Mouse (Mus musculus) erythroblast, embryonic 14.5 days (primary cell): ENCODE data around the gene BC034090. TPM values are rescaled to one million over a fixed set of nuclear protein-coding genes. Genes with fewer than 3 reads are reported as not detected.
"Not testable (repeated sequence)": the region's sequence is repeated elsewhere in the genome, so short reads cannot be mapped to it uniquely, and the experiment has no call there.

Source experiments
- H3K27me3 ChIP-seq: 2 replicates; pipeline ENCODE4 v1.6.1; 2012; ENCODE audit warnings: inconsistent platforms; ENCODE audit not compliant: control insufficient read depth
- H3K36me3 ChIP-seq: 2 replicates; pipeline ENCODE4 v1.6.1; 2012; ENCODE audit warnings: mild to moderate bottlenecking, inconsistent platforms; ENCODE audit not compliant: control insufficient read depth
- H3K4me1 ChIP-seq: 2 replicates; pipeline ENCODE4 v1.6.1; 2012; ENCODE audit warnings: inconsistent platforms; ENCODE audit not compliant: control insufficient read depth
- H3K4me3 ChIP-seq: replicated peaks from 2 replicates; pipeline ENCODE3; 2012; ENCODE audit warnings: moderate library complexity, mild to moderate bottlenecking, inconsistent platforms
- H3K9me3 ChIP-seq: 2 replicates; pipeline ENCODE4 v1.6.1; 2012; ENCODE audit warnings: low read length, inconsistent platforms, mixed read lengths; ENCODE audit not compliant: control insufficient read depth
- GATA1 ChIP-seq: IDR thresholded peaks from 2 replicates; pipeline ENCODE4 v1.6.1; 2012; ENCODE audit warnings: low read length, inconsistent platforms, mixed read lengths
- TAL1 ChIP-seq: IDR thresholded peaks from 3 replicates; pipeline ENCODE4 v1.6.1; 2012; ENCODE audit warnings: low read length, inconsistent platforms, mixed read lengths
- polyA plus RNA-seq: library from polyadenylated mRNA; stranded (reverse); fragments of >175 nt; gene quantifications from 2 replicates; pipeline ENCODE4 v1.2.3, GENCODE M21; 2012

BC034090 gene
- polyA plus RNA-seq, 1 experiment: not detected

- Histone ChIP-seq H3K36me3 (peaks cover 25% of the 10 kb centered on the region), H3K4me3 (no peak overlapping the region), H3K9me3 (no peaks in the 10 kb centered on the region), H3K4me1 (peaks cover 5% of the 10 kb centered on the region; the same call in 1 of the 2 replicates), H3K27me3 (no peaks in the 10 kb centered on the region)
- TF ChIP-seq TAL1: no peak
- no peak for TF ChIP-seq GATA1
Observed at GRCm38 (mm10) chr1:155191671-155192070, 52.6 kb downstream of the BC034090 start.

GRCm38 (mm10) chr1:155191219-155191618 lies 53.0 kb downstream of the BC034090 start:
- peaks cover 25% of the 10 kb centered on the region for H3K36me3 ChIP-seq

GRCm38 (mm10) chr1:155188656-155189055 lies 55.6 kb downstream of the BC034090 start:
- no peak for TF ChIP-seq GATA1
- TF ChIP-seq TAL1: no peak
- H3K9me3 ChIP-seq: no peaks in the 10 kb centered on the region

More at GRCm38 (mm10) chr1:155191219-155191618, 53.0 kb downstream of the BC034090 start:
- TF ChIP-seq TAL1 (no peak), GATA1 (no peak)
- Histone ChIP-seq H3K4me3 (no peak overlapping the region), H3K27me3 (no peaks in the 10 kb centered on the region), H3K9me3 (no peaks in the 10 kb centered on the region), H3K4me1 (peaks cover 5% of the 10 kb centered on the region; the same call in 1 of the 2 replicates)

GRCm38 (mm10) chr1:155184191-155184590 lies 60.1 kb downstream of the BC034090 start:
- Histone ChIP-seq H3K4me3 (no peak overlapping the region), H3K9me3 (no peaks in the 10 kb centered on the region), H3K4me1 (peaks cover 5% of the 10 kb centered on the region), H3K27me3 (no peaks in the 10 kb centered on the region), H3K36me3 (peaks cover 3% of the 10 kb centered on the region)
- no peak for TF ChIP-seq GATA1
- no peak for TF ChIP-seq TAL1

More at GRCm38 (mm10) chr1:155188656-155189055, 55.6 kb downstream of the BC034090 start:
- no peak overlapping the region for H3K4me3 ChIP-seq
- H3K4me1 ChIP-seq: peaks cover 5% of the 10 kb centered on the region; the same call in 1 of the 2 replicates
- H3K27me3 ChIP-seq: no peaks in the 10 kb centered on the region
- peaks cover 20% of the 10 kb centered on the region for H3K36me3 ChIP-seq

- peaks cover 9% of the 10 kb centered on the region for H3K36me3 ChIP-seq
- peaks cover 5% of the 10 kb centered on the region for H3K4me1 ChIP-seq
- no peaks in the 10 kb centered on the region for H3K27me3 ChIP-seq
- no peaks in the 10 kb centered on the region for H3K9me3 ChIP-seq
- H3K4me3 ChIP-seq: no peak overlapping the region
- no peak for TF ChIP-seq GATA1
- TF ChIP-seq TAL1: no peak
Observed at GRCm38 (mm10) chr1:155178192-155178924, 65.9 kb downstream of the BC034090 start.

- Histone ChIP-seq H3K4me3 (no peak overlapping the region), H3K36me3 (peaks cover 9% of the 10 kb centered on the region), H3K27me3 (no peaks in the 10 kb centered on the region), H3K9me3 (no peaks in the 10 kb centered on the region), H3K4me1 (no peaks in the 10 kb centered on the region)
- no peak for TF ChIP-seq GATA1
- TF ChIP-seq TAL1: no peak
Observed at GRCm38 (mm10) chr1:155174424-155174823, 69.8 kb downstream of the BC034090 start.

GRCm38 (mm10) chr1:155173644-155174016 lies 70.6 kb downstream of the BC034090 start:
- H3K36me3 ChIP-seq, H3K9me3 ChIP-seq, H3K4me3 ChIP-seq, H3K4me1 ChIP-seq, H3K27me3 ChIP-seq: not testable (repeated sequence)

GRCm38 (mm10) chr1:155172895-155173643 lies 71.2 kb downstream of the BC034090 start:
- no peaks in the 10 kb centered on the region for H3K9me3 ChIP-seq
- H3K36me3 ChIP-seq: peaks cover 7% of the 10 kb centered on the region
- no peak overlapping the region for H3K4me3 ChIP-seq
- H3K27me3 ChIP-seq: no peaks in the 10 kb centered on the region
- TF ChIP-seq GATA1 (no peak), TAL1 (no peak)
- H3K4me1 ChIP-seq: no peaks in the 10 kb centered on the region

GRCm38 (mm10) chr1:155169935-155170334 lies 74.3 kb downstream of the BC034090 start:
- Histone ChIP-seq H3K4me1 (no peaks in the 10 kb centered on the region), H3K36me3 (no peaks in the 10 kb centered on the region), H3K4me3 (no peak overlapping the region), H3K27me3 (no peaks in the 10 kb centered on the region), H3K9me3 (no peaks in the 10 kb centered on the region)
- TF ChIP-seq GATA1 (no peak), TAL1 (no peak)
